Mouse (Mus musculus) right cerebral cortex, postnatal 14 days (tissue): ENCODE results near the gene F3.

Source experiments
- DNase-seq: peaks from one replicate; pipeline ENCODE4 v3.0.0; 2022

F3 gene

DNA sequence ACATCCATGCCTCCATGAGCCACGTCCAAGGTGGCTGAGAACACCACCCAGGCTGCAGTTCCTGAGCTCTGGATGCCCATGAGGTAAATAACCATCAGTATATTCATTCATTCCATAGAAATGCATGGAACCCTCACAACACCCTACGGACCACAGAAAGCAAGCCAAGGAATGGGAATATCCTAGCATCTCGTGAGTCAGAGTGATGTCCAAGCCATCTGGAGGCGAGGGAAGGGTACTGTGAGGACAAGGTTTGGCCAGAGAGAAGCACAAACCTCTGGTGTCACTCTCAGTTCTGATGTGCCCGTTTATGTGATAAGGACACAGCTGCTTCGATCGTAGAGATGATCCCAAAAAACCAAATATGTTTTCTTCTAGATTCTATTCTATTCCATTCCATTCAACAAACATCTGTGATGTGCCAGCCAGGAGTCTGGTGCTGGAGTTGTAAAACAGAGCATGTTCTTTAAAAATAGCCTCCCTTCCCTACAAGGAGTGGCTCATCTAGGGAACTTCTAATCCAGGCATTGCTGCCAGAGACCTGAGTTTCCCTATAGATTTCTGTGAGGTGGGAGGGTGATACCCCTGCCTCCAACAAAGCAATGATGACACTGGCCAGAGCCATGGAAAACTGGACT is 12.3 kb upstream of the F3 start:
- no peak for DNase-seq

DNA sequence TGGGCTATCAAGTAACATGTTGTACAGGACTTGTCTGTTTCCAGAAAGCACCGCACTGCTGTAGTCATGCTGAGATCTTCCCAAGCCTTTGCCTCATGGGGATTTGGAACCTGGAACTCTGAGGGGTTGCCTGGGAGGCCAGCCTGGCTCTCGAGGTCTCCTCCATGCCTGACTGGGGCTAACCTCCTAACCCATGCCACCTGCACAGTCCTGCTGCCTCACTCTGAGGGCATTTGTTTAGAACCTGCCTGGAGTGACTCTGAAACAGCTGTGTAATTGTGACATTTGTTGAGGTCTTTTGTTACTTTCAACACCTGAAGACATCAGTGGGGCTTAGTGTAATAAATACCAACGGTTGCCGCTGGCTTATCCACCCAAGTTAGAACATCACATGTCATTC is 11.1 kb upstream of the F3 start:
- no peak for DNase-seq

DNA sequence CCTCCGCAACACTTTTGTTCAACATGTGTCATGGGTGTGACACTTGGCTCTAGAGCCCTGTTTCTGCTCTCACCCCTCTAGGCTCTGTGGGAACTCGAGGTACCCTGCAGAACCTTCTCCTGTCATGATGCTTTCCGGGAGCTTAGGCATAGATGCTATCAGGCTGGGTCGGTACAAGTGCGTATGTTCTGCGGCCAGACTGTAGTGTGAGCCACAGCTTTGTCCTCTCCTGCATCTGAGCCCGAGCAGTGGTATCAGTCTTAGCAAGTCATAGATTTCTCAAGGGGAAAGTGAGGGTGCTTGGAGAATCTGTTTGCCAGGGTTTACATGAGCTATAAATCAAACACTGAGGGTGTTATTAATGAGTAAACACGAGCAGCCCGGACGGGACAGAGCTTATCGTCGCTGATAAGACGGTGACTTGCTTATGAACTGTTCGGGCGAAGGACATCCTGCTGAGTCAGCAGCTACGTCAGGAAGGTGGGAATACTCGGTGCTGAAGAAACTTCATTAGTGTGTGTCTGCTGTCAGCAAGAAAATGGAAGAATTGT is 10.1 kb upstream of the F3 start:
- DNase-seq = no peak

DNA sequence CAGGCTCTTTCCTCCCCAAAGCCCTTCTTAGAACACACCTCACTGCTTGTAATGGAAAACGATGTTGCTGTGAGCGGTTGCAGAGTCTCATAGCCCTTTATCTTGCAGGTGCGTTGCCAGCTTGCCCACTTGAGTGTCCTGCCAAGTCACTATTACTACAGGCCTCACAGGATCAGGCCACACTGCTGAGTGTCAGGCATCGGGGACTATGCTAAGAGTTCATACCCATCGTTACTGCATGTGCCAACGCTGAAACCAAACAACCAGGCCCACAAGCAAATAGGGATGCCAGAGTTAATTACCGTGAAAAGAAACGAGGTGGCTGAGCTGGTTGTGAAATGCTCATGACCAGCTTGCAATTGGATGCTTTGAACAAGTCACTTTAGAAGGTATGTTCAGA is 9.5 kb upstream of the F3 start:
- DNase-seq = no peak

DNA sequence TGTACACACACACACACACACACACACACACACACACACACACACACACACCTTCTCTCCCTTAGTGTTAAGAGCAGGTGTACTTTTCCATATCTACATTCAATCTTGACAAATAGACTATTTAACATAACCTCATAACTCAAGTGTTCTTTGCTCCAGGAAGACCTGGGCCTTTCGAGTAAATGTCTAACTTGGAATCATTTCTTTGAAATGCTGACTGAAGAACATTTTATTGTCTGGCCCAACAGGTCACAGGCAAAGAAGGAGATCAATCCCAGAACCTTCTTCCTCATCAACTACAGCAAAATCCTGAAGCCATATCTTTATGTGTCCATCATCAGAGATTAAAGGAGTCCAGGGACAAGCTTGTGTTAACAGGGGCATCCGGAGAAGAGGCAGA is 8.9 kb upstream of the F3 start:
- DNase-seq = no peak

DNA sequence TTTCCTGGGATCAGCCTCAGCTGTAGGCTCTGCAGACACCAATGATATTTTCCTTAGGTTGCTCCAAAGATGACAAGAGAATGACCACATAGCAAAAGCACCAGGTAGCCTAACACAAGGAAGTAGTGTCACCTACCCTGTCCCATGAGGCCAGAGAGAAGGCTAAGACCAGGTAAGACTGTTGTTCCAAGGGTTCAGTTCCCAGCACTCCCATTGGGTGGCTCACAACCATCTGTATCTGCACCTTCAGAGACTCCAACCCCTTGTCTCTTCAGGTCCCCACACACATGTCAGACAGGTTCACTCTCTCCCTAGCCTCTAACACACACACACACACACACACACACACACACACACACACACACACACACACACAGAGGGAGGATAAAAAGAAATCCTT is 8.0 kb upstream of the F3 start:
- no peak for DNase-seq

DNA sequence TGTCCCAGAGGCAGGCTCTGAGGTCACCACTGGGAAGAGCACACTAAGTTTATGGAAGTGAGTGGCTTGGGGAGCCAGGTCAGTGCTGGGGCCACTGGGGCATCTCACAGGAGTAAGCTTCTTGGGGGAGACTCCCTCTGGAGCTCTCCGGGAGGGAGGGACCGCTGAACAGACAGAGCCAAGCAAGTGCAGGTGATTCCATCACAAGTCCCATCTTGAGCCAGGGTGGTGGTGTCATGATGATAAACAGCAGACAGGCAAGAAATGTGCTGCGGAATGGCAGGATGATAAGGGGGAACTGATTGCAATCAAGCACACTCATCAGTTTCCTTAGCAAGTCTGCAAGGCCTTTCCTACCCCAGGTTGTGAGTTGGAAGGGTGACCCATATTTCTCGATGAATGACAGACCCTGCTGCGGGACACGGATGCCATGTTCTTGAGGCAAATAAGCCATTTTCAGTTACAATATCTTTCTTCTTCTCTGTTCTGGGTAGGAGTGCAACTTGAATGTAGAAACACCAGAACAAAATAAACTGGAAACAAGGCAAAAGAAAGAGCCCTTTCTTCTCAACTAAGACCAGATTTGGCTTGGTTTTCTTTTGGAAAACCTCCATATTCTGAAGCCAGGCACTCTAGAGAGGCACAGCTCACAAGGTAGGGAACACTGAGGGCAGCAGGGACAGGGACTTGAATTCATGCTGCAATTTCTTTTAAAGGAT is 7.4 kb upstream of the F3 start:
- no peak for DNase-seq

DNA sequence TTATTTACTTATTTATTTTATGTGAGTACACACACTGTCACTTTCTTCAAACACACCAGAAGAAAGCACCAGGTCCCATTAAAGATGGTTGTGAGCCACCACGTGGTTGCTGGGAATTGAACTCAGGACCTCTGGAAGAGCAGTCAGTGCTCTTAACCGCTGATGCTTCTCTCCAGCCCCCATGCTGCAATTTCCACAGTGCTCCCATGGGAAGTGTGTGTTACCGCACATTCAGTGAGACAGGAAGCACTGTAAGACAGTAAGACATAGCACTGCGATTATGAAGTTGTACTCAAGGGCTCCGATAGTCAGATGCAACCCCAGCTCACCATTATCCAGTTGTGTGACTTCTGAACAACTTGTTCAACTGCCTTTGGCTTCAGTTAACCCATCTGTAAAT is 6.9 kb upstream of the F3 start:
- no peak for DNase-seq

DNA sequence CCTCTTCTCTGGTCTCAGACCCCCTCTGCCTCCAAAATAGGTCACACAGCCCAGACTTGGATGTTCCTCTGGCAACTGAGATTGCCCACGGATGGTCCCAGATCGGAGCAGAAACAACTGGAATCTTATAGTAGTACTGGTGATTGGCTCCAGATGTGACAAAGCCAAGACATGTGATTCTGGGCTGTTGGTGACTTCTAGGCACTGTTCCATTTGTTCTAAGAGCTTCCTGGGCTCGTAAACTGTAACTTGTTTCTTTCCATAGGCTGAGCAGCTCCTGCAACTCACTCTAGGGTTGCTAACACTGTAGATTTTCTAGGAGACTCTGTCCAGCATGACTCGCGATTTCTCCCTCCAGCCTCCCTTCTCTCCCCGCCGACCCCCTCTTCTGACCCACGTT is 4.7 kb upstream of the F3 start:
- no peak for DNase-seq

DNA sequence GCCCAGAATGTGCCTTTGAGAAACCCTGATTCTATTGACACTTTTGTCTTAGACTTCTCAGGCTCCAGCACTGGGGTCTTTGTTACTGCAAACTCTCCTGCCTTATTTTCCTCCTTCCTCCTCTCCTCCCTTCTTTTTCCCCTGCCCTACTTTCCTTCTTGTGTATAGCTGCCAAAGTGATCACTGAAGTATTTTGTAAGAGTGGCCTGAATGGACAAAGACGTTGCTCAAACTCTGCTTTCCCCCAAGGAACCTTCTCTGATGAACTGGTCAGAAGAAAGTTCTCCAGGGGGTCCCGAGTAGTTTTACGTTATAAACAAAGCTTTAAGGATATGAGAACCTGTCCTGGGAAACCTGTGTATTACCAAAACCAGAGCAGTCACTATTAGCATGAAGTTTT is 3.6 kb upstream of the F3 start:
- no peak for DNase-seq

DNA sequence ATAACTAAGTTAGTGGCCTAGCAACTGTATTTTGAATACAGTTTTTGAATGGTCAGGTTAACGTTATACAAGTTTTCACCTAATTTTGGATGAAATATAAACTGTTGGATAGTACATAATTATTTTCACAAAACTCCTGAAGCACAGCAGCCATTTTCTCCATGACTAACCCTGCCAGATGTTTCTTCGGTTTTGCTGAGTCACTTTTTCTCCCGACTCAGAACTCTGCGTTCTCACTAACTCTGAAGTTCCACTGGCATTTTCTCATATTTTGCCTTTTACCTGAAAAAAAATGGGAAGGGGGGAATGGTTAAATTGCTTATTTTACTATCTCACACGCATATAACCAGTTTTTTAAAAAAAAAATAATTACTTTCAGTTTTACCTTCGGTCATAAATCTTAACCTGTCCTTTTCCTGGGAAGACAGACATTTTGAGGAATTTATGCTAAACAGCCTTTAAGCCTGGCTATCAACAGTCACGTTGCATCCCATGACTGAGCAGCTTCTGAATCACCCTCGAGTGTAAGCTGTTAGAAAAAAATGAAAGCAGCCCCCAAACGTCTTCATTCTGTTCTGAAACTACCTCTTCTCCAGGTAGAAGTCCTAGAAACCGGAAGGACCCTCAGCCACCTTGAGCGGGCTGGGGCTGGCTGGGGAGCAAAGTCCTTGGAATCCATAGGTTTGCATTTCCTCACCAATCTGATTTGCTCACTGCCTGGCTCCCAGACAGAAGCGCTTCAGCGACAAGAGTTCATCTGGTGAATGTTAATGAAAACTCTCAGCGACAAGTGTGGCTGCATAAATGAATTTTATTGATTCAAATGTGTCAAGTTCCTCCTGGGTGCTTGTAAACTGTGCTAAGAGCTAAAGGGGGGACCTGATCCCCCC is 2.3 kb upstream of the F3 start:
- no peak for DNase-seq

DNA sequence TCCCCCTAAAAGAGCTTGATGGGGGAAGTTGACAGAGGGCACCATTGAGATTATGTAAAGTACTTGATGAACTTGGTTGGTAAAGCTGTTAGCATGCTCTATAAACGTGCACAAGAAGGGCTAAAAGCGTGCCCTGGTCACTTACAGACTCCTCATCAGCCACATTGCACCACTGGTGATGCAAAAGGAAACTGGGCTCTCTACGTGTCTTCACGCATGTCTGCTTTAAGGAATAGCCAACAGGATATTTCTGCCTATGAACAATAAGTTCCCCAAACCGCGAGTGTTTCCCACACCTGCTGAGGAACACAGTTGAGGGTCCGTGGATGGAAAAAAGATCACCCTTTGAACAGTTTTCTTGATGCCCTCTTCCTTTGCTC is 1.7 kb upstream of the F3 start:
- no peak for DNase-seq

DNA sequence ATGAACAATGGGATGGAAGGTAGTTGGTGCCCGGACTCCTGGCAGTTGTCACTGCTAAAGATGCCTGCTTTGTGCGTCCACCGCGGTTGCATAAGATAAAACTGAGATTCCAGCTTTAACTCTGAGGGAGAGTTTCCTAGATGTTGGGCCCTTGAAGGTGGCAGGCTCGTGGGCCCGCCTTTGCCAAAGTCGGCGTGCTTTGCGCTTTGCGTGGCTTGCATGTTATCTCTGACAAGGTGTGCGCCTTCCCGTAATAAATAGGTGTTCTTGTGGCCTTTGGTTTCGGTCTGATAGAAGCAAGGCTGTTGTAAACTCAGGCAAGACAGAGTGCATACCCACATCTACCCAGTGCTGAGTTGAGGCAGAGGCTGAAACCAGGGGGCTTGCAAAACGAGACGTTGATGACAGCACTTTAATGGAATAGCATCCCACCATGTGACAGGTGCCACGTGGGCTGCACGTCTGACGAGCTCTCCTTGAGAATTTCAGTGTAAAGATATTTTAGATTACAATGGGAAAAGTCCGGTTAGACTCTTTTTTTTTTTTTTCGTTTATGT is 709 bp downstream of the F3 start:
- no peak for DNase-seq

DNA sequence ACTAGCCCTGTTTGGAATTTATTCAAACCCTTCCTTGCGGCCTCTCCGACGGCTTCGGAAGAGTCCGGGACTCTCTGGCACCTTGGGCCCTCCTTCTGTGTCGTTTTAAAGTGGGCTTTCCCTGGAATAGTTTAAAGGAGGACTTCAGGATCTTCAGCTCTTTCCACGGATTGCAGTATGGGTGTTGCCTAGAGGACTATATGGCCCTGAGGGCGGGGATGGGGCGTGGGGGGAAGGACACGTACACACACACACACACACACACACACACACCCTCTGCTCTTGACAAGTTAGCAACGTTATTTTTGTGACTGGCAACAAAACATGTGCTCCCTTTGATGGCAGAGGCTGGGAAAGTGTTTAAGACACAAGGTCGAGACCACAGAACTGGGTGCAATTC is 1.2 kb downstream of the F3 start:
- DNase-seq = no peak

DNA sequence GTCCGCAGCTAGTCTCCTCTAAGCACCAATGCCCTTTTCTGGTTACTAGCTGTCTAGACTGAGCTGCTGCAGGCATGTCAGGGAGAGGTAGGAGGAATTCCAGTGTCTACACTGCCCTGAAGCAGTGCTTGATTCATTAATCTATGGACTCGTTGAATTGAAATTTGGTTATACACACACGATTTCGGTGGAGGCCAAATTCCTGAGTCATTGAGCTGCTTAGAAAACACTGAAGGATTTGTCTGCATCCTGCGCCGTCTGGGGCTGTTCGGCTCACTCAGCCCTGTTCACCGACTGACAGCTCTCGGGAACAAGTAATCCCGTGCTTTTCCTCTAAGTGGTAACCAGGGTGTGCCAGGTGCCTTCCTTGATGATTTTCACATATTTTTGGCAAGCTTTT is 2.3 kb downstream of the F3 start:
- DNase-seq = no peak

DNA sequence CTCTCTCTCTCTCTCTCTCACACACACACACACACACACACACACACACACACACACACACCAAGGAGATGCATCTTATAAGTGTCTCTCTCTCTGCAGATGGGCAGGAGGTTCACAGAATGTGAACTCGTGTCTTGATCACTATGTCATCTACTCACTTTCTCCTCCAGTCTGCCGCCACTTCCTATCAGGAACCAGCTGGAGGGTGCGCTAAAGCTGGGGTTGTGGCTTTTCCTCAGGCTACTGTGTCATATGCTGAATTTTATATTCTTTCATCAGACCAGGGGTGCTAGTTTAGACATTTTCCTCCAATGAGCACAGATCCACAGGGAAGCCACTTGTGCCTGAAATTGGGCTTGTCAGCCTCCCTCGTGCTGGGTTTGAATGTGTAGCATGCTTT is 6.3 kb downstream of the F3 start:
- DNase-seq = no peak

DNA sequence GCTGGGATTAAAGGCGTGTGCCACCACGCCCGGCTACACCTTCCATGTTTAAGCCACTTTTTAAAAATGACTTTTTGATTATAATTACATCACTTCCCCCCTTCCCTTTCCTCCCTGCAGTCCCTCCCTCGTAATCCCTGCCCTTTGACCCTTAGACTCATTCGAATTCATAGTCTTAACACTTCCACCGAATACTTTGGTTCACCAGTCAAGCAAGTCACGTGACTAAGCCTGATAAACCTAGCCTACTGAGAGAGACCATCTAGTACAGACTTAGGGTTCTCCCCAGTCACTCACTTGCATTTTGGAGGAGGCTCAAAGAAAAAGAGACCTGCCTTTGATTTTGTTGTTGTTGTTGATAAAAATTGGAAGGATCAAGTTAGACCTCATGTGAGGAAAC is 12.2 kb downstream of the F3 start:
- DNase-seq = no peak

DNA sequence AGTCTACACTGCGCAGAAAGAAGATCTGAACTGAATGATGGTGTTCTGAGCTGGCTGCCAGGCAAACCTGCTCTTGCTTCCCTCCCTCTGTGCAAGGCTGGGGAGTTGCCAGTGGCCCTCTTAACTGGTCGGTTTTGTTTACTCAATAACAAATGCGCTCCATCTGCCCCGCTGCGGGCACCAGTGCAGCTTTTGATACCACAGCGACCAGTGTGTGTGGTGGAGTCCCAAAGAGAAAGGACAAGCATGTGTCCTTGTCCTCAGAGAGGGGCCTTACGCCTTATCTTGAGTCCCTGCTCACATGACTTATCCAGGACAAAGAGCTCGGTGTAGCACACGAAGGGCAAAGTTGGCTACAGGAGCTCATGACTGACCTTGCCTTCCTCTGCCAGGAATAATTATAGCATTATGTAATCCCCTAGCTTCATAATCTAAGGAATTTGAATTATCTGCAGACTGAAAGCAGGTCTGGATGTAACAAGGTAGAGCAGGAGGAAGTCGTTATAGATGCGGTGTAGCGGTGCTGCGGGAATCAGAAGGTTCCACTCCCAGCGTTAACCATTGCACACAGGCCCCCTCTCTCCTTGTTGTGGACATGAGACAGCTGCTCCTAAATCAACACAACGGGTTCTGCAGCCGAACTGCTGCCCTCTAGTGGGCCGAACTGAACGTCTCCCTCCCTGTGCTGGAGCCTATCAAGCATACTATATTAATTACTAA is 12.8 kb downstream of the F3 start:
- peak; percentile 85 for DNase-seq

DNA sequence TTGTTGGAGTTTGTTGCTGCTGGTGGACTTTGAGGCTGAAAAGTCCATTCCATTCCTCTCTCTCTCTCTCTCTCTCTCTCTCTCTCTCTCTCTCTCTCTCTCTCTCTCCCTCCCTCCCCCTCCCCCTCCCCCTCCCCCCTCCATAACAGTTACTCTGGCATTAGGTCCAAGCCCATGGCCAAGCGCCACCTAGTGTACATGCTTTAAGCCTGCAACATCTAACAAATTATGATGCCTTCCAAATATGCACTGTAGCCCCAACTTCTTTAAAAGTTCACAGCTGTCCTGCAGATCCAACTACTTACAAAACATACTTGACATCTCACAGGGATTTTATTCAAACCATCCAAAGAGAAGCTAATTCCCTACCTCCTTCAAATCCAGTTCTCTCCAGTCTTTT is 14.1 kb downstream of the F3 start:
- peak; percentile 44 for DNase-seq

DNA sequence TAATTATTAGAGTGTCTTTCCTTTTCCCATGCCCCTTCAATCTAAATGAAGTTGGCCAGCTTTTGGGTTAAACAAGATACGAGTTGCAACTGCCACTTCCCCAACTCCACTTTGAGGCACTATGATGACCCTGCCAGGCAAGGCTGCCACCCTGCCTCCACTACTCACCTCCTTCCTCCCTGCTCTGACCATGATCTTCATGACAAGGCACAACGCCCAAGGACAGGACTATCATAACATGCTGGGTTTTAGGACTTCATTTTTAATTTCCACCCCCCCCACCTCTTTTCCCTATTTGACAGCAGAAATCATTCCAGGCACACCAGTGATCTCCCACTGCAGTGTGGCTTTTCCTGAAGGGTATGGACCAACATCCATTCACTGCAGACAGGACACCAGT is 14.6 kb downstream of the F3 start:
- DNase-seq = no peak

DNA sequence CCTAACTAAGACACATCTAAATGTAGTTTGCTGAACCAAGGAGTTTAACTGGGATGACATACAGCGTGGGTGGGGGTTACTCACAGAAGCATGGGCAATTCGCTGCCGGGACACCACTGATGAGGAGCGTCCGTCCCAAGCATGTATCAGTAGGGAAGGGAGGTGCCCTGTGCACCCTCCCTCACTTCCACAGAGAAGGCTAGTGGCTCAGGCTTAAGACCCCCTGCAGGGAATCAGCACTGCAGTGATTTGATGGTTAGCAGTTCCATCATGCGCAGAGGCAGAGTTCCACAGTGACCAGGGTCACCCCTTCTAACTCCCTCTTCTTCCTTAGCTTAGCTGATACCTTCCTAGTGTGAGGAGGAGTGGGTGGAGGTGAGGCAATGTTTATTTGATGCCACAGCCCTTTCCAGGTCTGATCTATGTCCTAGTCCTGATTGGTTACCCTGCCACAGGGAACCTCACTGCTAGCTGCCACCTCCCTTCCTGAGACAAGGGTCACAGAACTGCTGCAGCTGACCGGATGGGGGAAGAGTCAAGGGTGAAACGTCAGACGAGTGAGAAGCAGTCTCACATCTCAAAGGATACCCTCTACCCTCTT is 15.5 kb downstream of the F3 start:
- no peak for DNase-seq

DNA sequence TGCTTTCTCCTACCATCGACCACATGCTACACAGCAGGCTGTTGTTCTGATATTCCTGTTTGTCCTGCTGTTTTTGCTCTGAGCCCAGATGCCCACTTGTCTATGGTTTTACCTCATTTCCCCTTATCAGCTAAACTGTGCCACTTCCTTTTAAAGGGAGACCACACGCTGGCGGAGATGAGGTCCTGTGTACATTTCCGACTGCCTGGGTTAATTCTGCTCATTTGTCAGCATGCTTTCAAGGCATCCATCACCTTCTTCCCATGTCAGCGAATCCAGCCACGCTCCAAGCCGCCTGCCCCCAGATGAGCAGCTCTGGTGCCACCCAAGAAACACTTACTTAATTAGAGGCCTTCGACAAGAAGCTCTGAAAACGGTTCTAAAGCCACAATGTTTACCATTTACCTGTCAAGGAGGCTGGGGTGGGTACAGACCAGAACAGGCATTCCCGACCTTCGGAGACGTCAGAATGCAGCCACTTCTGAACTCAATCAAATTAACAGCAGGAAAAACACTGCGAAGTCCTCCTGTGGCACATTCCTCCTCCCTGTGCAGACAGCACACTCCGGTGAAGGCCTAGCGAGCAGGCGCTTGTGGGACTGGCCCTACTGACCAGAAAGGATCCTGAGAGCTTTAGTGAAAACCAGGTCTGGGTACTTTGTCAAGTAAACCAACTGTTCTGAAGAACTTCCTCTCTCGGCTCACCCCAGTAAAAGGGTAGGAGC is 16.3 kb downstream of the F3 start:
- DNase-seq = no peak
